Mouse (Mus musculus): ENCODE data around the gene Smco4. TPM values are rescaled to one million over a fixed set of nuclear protein-coding genes. Genes with fewer than 3 reads are reported as not detected.

The Smco4 gene
- polyA plus RNA-seq, 1 experiment from 2014 or later: 2.6 TPM

GRCm38 (mm10) chr9:15512918-15513317, 19.7 kb downstream of the Smco4 start:
- Histone ChIP-seq H3K4me1 (replicated peaks) (peaks cover 18% of the 10 kb centered on the region), H3K36me3 (no peaks in the 10 kb centered on the region), H3K27ac (no peak overlapping the region), H3K27me3 (ENCODE audit: insufficient read depth, poor library complexity, severe bottlenecking) (no peaks in the 10 kb centered on the region), H3K9me3 (no peaks in the 10 kb centered on the region), H3K4me3 (no peak overlapping the region)
- WGBS: 72% methylated on average over 7 of the region's 7 CpGs
- DNase-seq (ENCODE audit: low spot score): no peak

GRCm38 (mm10) chr9:15516007-15516406, 22.8 kb downstream of the Smco4 start:
- H3K9me3 ChIP-seq: no peaks in the 10 kb centered on the region
- no peaks in the 10 kb centered on the region for H3K36me3 ChIP-seq
- no peak overlapping the region for H3K4me3 ChIP-seq
- no peaks in the 10 kb centered on the region for H3K27me3 ChIP-seq (ENCODE audit: insufficient read depth, poor library complexity, severe bottlenecking)
- no peak for DNase-seq (ENCODE audit: low spot score)
- H3K27ac ChIP-seq: no peak overlapping the region
- WGBS: 81% methylated on average over 2 of the region's 2 CpGs
- H3K4me1 ChIP-seq (replicated peaks): peaks cover 18% of the 10 kb centered on the region

GRCm38 (mm10) chr9:15517979-15518378, 24.7 kb downstream of the Smco4 start:
- WGBS: 79% methylated on average over 4 of the region's 4 CpGs
- Histone ChIP-seq H3K27ac (no peak overlapping the region), H3K27me3 (ENCODE audit: insufficient read depth, poor library complexity, severe bottlenecking) (no peaks in the 10 kb centered on the region), H3K36me3 (no peaks in the 10 kb centered on the region), H3K9me3 (no peaks in the 10 kb centered on the region), H3K4me3 (no peak overlapping the region), H3K4me1 (replicated peaks) (peaks cover 10% of the 10 kb centered on the region)
- no peak for DNase-seq (ENCODE audit: low spot score)

- H3K9me3 ChIP-seq: no peaks in the 10 kb centered on the region
- H3K36me3 ChIP-seq: peaks cover 7% of the 10 kb centered on the region; the same call in 1 of the 2 replicates
- peaks cover 21% of the 10 kb centered on the region; the same call in 1 of the 2 replicates for H3K4me1 ChIP-seq (replicated peaks)
- DNase-seq (ENCODE audit: low spot score): no peak
- no peak overlapping the region for H3K4me3 ChIP-seq
- H3K27me3 ChIP-seq (ENCODE audit: insufficient read depth, poor library complexity, severe bottlenecking): no peaks in the 10 kb centered on the region
- 95% methylated on average over 10 of the region's 10 CpGs for WGBS
- H3K27ac ChIP-seq: no peak overlapping the region
These were observed 29.1 kb downstream of the Smco4 start for GRCm38 (mm10) chr9:15522348-15522747.

GRCm38 (mm10) chr9:15522887-15523286, 29.7 kb downstream of the Smco4 start:
- Histone ChIP-seq H3K27ac (no peak overlapping the region), H3K36me3 (peaks cover 7% of the 10 kb centered on the region; the same call in 1 of the 2 replicates), H3K9me3 (no peaks in the 10 kb centered on the region), H3K4me3 (no peak overlapping the region), H3K27me3 (ENCODE audit: insufficient read depth, poor library complexity, severe bottlenecking) (no peaks in the 10 kb centered on the region), H3K4me1 (replicated peaks) (peaks cover 21% of the 10 kb centered on the region; the same call in 1 of the 2 replicates)
- no peak for DNase-seq (ENCODE audit: low spot score)
- 79% methylated on average over 5 of the region's 5 CpGs for WGBS

- H3K4me3 ChIP-seq: no peak overlapping the region
- no peak for DNase-seq (ENCODE audit: low spot score)
- H3K27ac ChIP-seq: no peak overlapping the region
- peaks cover 7% of the 10 kb centered on the region; the same call in 1 of the 2 replicates for H3K36me3 ChIP-seq
- no peaks in the 10 kb centered on the region for H3K27me3 ChIP-seq (ENCODE audit: insufficient read depth, poor library complexity, severe bottlenecking)
- WGBS: 92% methylated on average over 6 of the region's 6 CpGs
- H3K4me1 ChIP-seq (replicated peaks): peaks cover 23% of the 10 kb centered on the region
- H3K9me3 ChIP-seq: no peaks in the 10 kb centered on the region
These were observed 30.4 kb downstream of the Smco4 start for GRCm38 (mm10) chr9:15523646-15524045.

GRCm38 (mm10) chr9:15525246-15525645, 32.0 kb downstream of the Smco4 start:
- Histone ChIP-seq H3K27ac (no peak overlapping the region), H3K27me3 (ENCODE audit: insufficient read depth, poor library complexity, severe bottlenecking) (no peaks in the 10 kb centered on the region), H3K36me3 (peaks cover 7% of the 10 kb centered on the region; the same call in 1 of the 2 replicates), H3K4me1 (replicated peaks) (peaks cover 36% of the 10 kb centered on the region), H3K4me3 (no peak overlapping the region), H3K9me3 (no peaks in the 10 kb centered on the region)
- no peak for DNase-seq (ENCODE audit: low spot score)
- 65% methylated on average over 8 of the region's 8 CpGs for WGBS

- peaks cover 7% of the 10 kb centered on the region; the same call in 1 of the 2 replicates for H3K36me3 ChIP-seq
- H3K27ac ChIP-seq: no peak overlapping the region
- H3K9me3 ChIP-seq: no peaks in the 10 kb centered on the region
- no peak for DNase-seq (ENCODE audit: low spot score)
- 69% methylated on average over 7 of the region's 7 CpGs for WGBS
- H3K4me3 ChIP-seq: no peak overlapping the region
- peaks cover 39% of the 10 kb centered on the region for H3K4me1 ChIP-seq (replicated peaks)
- no peaks in the 10 kb centered on the region for H3K27me3 ChIP-seq (ENCODE audit: insufficient read depth, poor library complexity, severe bottlenecking)
These were observed 33.3 kb downstream of the Smco4 start for GRCm38 (mm10) chr9:15526539-15526938.

GRCm38 (mm10) chr9:15527846-15528245, 34.6 kb downstream of the Smco4 start:
- no peak overlapping the region for H3K27ac ChIP-seq
- 64% methylated on average over 6 of the region's 6 CpGs for WGBS
- peaks cover 39% of the 10 kb centered on the region for H3K4me1 ChIP-seq (replicated peaks)
- H3K4me3 ChIP-seq: no peak overlapping the region
- H3K9me3 ChIP-seq: no peaks in the 10 kb centered on the region
- DNase-seq (ENCODE audit: low spot score): no peak
- peaks cover 7% of the 10 kb centered on the region; the same call in 1 of the 2 replicates for H3K36me3 ChIP-seq
- no peaks in the 10 kb centered on the region for H3K27me3 ChIP-seq (ENCODE audit: insufficient read depth, poor library complexity, severe bottlenecking)

GRCm38 (mm10) chr9:15528368-15528767, 35.1 kb downstream of the Smco4 start:
- Histone ChIP-seq H3K4me3 (no peak overlapping the region), H3K36me3 (peaks cover 7% of the 10 kb centered on the region; the same call in 1 of the 2 replicates), H3K27me3 (ENCODE audit: insufficient read depth, poor library complexity, severe bottlenecking) (no peaks in the 10 kb centered on the region), H3K27ac (no peak overlapping the region), H3K4me1 (replicated peaks) (peaks cover 36% of the 10 kb centered on the region), H3K9me3 (no peaks in the 10 kb centered on the region)
- 93% methylated on average over 7 of the region's 7 CpGs for WGBS
- no peak for DNase-seq (ENCODE audit: low spot score)

- 65% methylated on average over 8 of the region's 8 CpGs for whole genome bisulfite sequencing
- DNase-seq (ENCODE audit: low spot score): no peak
These were observed 36.2 kb downstream of the Smco4 start for GRCm38 (mm10) chr9:15529275-15529964.

GRCm38 (mm10) chr9:15529965-15530320, 36.7 kb downstream of the Smco4 start:
- H3K9me3 ChIP-seq: no peaks in the 10 kb centered on the region
- no peak overlapping the region for H3K27ac ChIP-seq
- H3K27me3 ChIP-seq (ENCODE audit: insufficient read depth, poor library complexity, severe bottlenecking): no peaks in the 10 kb centered on the region
- no peak for DNase-seq (ENCODE audit: low spot score)
- WGBS: 90% methylated on average over 2 of the region's 2 CpGs
- peaks cover 47% of the 10 kb centered on the region for H3K4me1 ChIP-seq (replicated peaks)
- no peak overlapping the region for H3K4me3 ChIP-seq
- peaks cover 7% of the 10 kb centered on the region; the same call in 1 of the 2 replicates for H3K36me3 ChIP-seq

More at GRCm38 (mm10) chr9:15529275-15529964, 36.2 kb downstream of the Smco4 start:
- no peak overlapping the region for H3K4me3 ChIP-seq
- H3K27ac ChIP-seq: no peak overlapping the region; the same call in 1 of the 2 replicates
- H3K27me3 ChIP-seq (ENCODE audit: insufficient read depth, poor library complexity, severe bottlenecking): no peaks in the 10 kb centered on the region
- peaks cover 7% of the 10 kb centered on the region; the same call in 1 of the 2 replicates for H3K36me3 ChIP-seq
- no peaks in the 10 kb centered on the region for H3K9me3 ChIP-seq
- peaks cover 42% of the 10 kb centered on the region for H3K4me1 ChIP-seq (replicated peaks)

GRCm38 (mm10) chr9:15531204-15531603, 38.0 kb downstream of the Smco4 start:
- Histone ChIP-seq H3K27me3 (ENCODE audit: insufficient read depth, poor library complexity, severe bottlenecking) (no peaks in the 10 kb centered on the region), H3K4me1 (replicated peaks) (peaks cover 51% of the 10 kb centered on the region), H3K9me3 (no peaks in the 10 kb centered on the region), H3K36me3 (0 out of 2 replicates have a peak, but pooled peaks cover 1% of the 10 kb centered on the region), H3K27ac (no peak overlapping the region), H3K4me3 (no peak overlapping the region)
- WGBS: 85% methylated on average over 5 of the region's 5 CpGs
- no peak for DNase-seq (ENCODE audit: low spot score)

All from hindbrain, embryonic 10.5 days (tissue).